Mouse (Mus musculus): ENCODE data around the gene Slc22a1. TPM values are rescaled to one million over a fixed set of nuclear protein-coding genes. Genes with fewer than 3 reads are reported as not detected.

Gene Slc22a1
- polyA plus RNA-seq, 1 experiment from 2014 or later = not detected

GRCm38 (mm10) chr17:12630976-12631730 is 44.5 kb downstream of the Slc22a1 start:
- WGBS (ENCODE audit: missing documents) = 77% methylated on average over 6 of the region's 6 CpGs
- no peaks in the 10 kb centered on the region for H3K79me2 ChIP-seq (ENCODE audit: inconsistent target)
- H3K36me3 ChIP-seq (ENCODE audit: inconsistent target) = no peaks in the 10 kb centered on the region
- H3K4me3 ChIP-seq (ENCODE audit: inconsistent target) = no peak overlapping the region
- H3K27ac ChIP-seq = no peak overlapping the region

GRCm38 (mm10) chr17:12627983-12628382 is 47.6 kb downstream of the Slc22a1 start:
- Histone ChIP-seq H3K79me2 (ENCODE audit: inconsistent target) (no peaks in the 10 kb centered on the region), H3K36me3 (ENCODE audit: inconsistent target) (no peaks in the 10 kb centered on the region), H3K4me3 (ENCODE audit: inconsistent target) (no peak overlapping the region), H3K27ac (no peak overlapping the region)
- WGBS (ENCODE audit: missing documents) = 0% methylated on average over 4 of the region's 4 CpGs

- Histone ChIP-seq H3K36me3 (ENCODE audit: inconsistent target) (no peaks in the 10 kb centered on the region), H3K27ac (no peak overlapping the region), H3K4me3 (ENCODE audit: inconsistent target) (no peak overlapping the region), H3K79me2 (ENCODE audit: inconsistent target) (no peaks in the 10 kb centered on the region)
- WGBS (ENCODE audit: missing documents) = 84% methylated on average over 2 of the region's 2 CpGs
Observed at GRCm38 (mm10) chr17:12619641-12620040, 56.0 kb downstream of the Slc22a1 start.

GRCm38 (mm10) chr17:12615429-12615828 is 60.2 kb downstream of the Slc22a1 start:
- Histone ChIP-seq H3K36me3 (ENCODE audit: inconsistent target) (no peaks in the 10 kb centered on the region), H3K79me2 (ENCODE audit: inconsistent target) (no peaks in the 10 kb centered on the region), H3K4me3 (ENCODE audit: inconsistent target) (no peak overlapping the region), H3K27ac (no peak overlapping the region)
- 90% methylated on average over 4 of the region's 4 CpGs for WGBS (ENCODE audit: missing documents)

- no peak overlapping the region for H3K27ac ChIP-seq
- no peaks in the 10 kb centered on the region for H3K36me3 ChIP-seq (ENCODE audit: inconsistent target)
- 90% methylated on average over 15 of the region's 15 CpGs for WGBS (ENCODE audit: missing documents)
- no peak overlapping the region for H3K4me3 ChIP-seq (ENCODE audit: inconsistent target)
- no peaks in the 10 kb centered on the region for H3K79me2 ChIP-seq (ENCODE audit: inconsistent target)
Observed at GRCm38 (mm10) chr17:12614511-12615385, 60.9 kb downstream of the Slc22a1 start.

- Histone ChIP-seq H3K36me3 (ENCODE audit: inconsistent target) (no peaks in the 10 kb centered on the region), H3K79me2 (ENCODE audit: inconsistent target) (no peaks in the 10 kb centered on the region), H3K4me3 (ENCODE audit: inconsistent target) (no peak overlapping the region), H3K27ac (no peak overlapping the region)
Observed at GRCm38 (mm10) chr17:12607202-12607601, 68.4 kb downstream of the Slc22a1 start.

- 13% methylated on average over 1 of the region's 1 CpGs for WGBS (ENCODE audit: missing documents)
- Histone ChIP-seq H3K4me3 (ENCODE audit: inconsistent target) (no peak overlapping the region), H3K79me2 (ENCODE audit: inconsistent target) (no peaks in the 10 kb centered on the region), H3K27ac (no peak overlapping the region), H3K36me3 (ENCODE audit: inconsistent target) (no peaks in the 10 kb centered on the region)
Observed at GRCm38 (mm10) chr17:12606634-12607033, 69.0 kb downstream of the Slc22a1 start.

Other genes with a start within 250 kb of the Slc22a1 start
- gene Slc22a3, start 168.1 kb downstream of the Slc22a1 start, polyA plus RNA-seq (2018) = not detected in 3 replicates
- not detected in 3 replicates for gene Slc22a2, start 91.7 kb downstream of the Slc22a1 start, polyA plus RNA-seq (2018)
- gene Igf2r, start 93.8 kb upstream of the Slc22a1 start, polyA plus RNA-seq (2018) = 44.5 to 77.5 TPM (median 67.5 TPM) in 3 replicates
- not detected in 3 replicates for gene Mas1, start 192.3 kb upstream of the Slc22a1 start, polyA plus RNA-seq (2018)
- gene Mrgprh, start 200.2 kb upstream of the Slc22a1 start, polyA plus RNA-seq (2018) = not detected in 3 replicates
- gene Pnldc1, start 234.4 kb upstream of the Slc22a1 start, polyA plus RNA-seq (2018) = 0.09 to 0.41 TPM in 2 of 3 replicates, not detected in the other
- gene Tcp1, start 239.9 kb upstream of the Slc22a1 start, polyA plus RNA-seq (2018) = 108 to 202 TPM (median 164 TPM) in 3 replicates
- gene Mrpl18, start 240.5 kb upstream of the Slc22a1 start, polyA plus RNA-seq (2018) = 51.1 to 81.8 TPM (median 56.2 TPM) in 3 replicates

Measured in macrophage (primary cell).